Comparison of ENCODE assay signal across 17 mouse cellular contexts in the genomic region with DNA sequence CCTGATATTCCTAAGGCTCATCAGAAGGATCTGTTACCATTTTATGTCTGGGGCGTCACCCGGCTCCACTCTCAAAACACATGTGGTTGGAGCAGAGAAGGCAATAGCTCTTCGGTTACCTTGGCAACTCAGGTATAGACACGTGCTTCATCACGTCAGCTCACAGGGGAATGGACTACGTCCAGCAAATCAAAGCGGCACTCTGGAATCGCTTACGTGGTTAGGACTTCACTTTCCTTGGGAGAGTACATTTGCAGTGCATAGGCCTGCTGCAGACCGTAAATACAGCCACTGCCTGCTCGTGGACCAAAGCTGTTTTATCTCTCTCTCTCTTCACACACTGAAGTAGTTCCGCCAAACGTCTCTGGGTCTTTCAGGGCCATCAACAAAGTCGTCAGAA.
DNase-seq lines count a peak whose midpoint lies in the region; ATAC-seq and TF ChIP-seq lines count a peak whose summit lies in the region.
"Had no signal": no experiment of that assay in that cellular context is flagged by ENCODE, and none has a peak within 500 bp of the region (broad histone marks: within the 10 kb centered on the region; RNA-seq: fewer than 3 reads in every experiment).

No protein-coding gene starts in this region.

- no peak for DNase-seq in heart, embryonic 10.5 days (ENCODE audit: low spot score)
- DNase-seq in lung, adult 2 months = no peak
- DNase-seq in embryo, embryonic 11.5 days (ENCODE audit: low read depth, low spot score) = peak; percentile 35
- DNase-seq in urinary bladder, postnatal 36 days (ENCODE audit: low spot score in 2 of 2) = no peak
- DNase-seq: cerebellum, adult 8-10 months; heart, adult 18-20 months; kidney, adult 2 months; right cerebral cortex, postnatal 14 days; thymus, adult 2 months had no signal

- no peaks in the 10 kb centered on the region for H3K9me3 ChIP-seq in heart, embryonic 12.5 days (replicated peaks)
- no peaks in the 10 kb centered on the region for H3K9me3 ChIP-seq in heart, embryonic 10.5 days
- no peaks in the 10 kb centered on the region for H3K9me3 ChIP-seq in lung, embryonic 16.5 days (ENCODE audit: control insufficient read depth, low read length)
- H3K9me3 ChIP-seq in limb, embryonic 13.5 days = no peaks in the 10 kb centered on the region
- no peaks in the 10 kb centered on the region for H3K9me3 ChIP-seq in kidney, embryonic 16.5 days (ENCODE audit: low read length)
- H3K9me3 ChIP-seq: embryonic facial prominence, embryonic 12.5 days; forebrain, embryonic 10.5 days had no signal

- H3K27me3 ChIP-seq in heart, embryonic 12.5 days (replicated peaks) = peaks cover 19% of the 10 kb centered on the region
- H3K27me3 ChIP-seq in heart, embryonic 10.5 days (ENCODE audit: insufficient read depth, poor library complexity, severe bottlenecking) = peaks cover 28% of the 10 kb centered on the region
- no peaks in the 10 kb centered on the region for H3K27me3 ChIP-seq in lung, embryonic 16.5 days (ENCODE audit: control insufficient read depth, insufficient read depth, low read depth, low read length)
- H3K27me3 ChIP-seq in limb, embryonic 13.5 days = peaks cover 12% of the 10 kb centered on the region
- H3K27me3 ChIP-seq in kidney, embryonic 16.5 days (ENCODE audit: insufficient read depth, low read length) = peaks cover 2% of the 10 kb centered on the region; the same call in 1 of the 2 replicates
- H3K27me3 ChIP-seq: embryonic facial prominence, embryonic 12.5 days had no signal

- no peaks in the 10 kb centered on the region for H3K36me3 ChIP-seq in heart, embryonic 12.5 days
- H3K36me3 ChIP-seq in heart, embryonic 10.5 days = no peaks in the 10 kb centered on the region
- H3K36me3 ChIP-seq in lung, embryonic 16.5 days (ENCODE audit: control insufficient read depth, insufficient read depth, low read length) = no peaks in the 10 kb centered on the region
- H3K36me3 ChIP-seq in limb, embryonic 13.5 days = no peaks in the 10 kb centered on the region
- H3K36me3 ChIP-seq in kidney, embryonic 16.5 days (ENCODE audit: insufficient read depth, low read length) = no peaks in the 10 kb centered on the region
- H3K36me3 ChIP-seq: embryonic facial prominence, embryonic 12.5 days; forebrain, embryonic 10.5 days had no signal

- no peak overlapping the region for H3K4me3 ChIP-seq in heart, embryonic 12.5 days
- no peak overlapping the region for H3K4me3 ChIP-seq in heart, embryonic 10.5 days
- no peak overlapping the region for H3K4me3 ChIP-seq in lung, embryonic 16.5 days (ENCODE audit: low read length)
- H3K4me3 ChIP-seq in lung, adult 2 months (replicated peaks; ENCODE audit: extremely low read depth, low read depth, low read length) = no peak overlapping the region
- no peak overlapping the region for H3K4me3 ChIP-seq in limb, embryonic 13.5 days
- H3K4me3 ChIP-seq in kidney, embryonic 16.5 days (ENCODE audit: low read length) = no peak overlapping the region
- H3K4me3 ChIP-seq: embryonic facial prominence, embryonic 12.5 days; forebrain, embryonic 10.5 days; layer of hippocampus, adult 2 months had no signal

- no peak for TF ChIP-seq POLR2A in lung, adult 2 months (IDR thresholded peaks at IDR 0.05; ENCODE audit: borderline replicate concordance, extremely low read depth, low read depth, low read length)

- ATAC-seq in heart, embryonic 12.5 days (ENCODE audit: insufficient number of reproducible peaks, low FRiP score) = no peak
- peak; percentile 73 for ATAC-seq in lung, embryonic 16.5 days (ENCODE audit: low read depth)
- ATAC-seq in limb, embryonic 13.5 days (ENCODE audit: low FRiP score, low read depth) = peak; percentile 77; the same call in 1 of the 2 replicates
- ATAC-seq in kidney, embryonic 16.5 days (ENCODE audit: low FRiP score, low TSS enrichment) = no peak

- peaks cover 32% of the 10 kb centered on the region for H3K4me1 ChIP-seq in heart, embryonic 12.5 days (replicated peaks)
- H3K4me1 ChIP-seq in heart, embryonic 10.5 days = peaks cover 35% of the 10 kb centered on the region
- H3K4me1 ChIP-seq in lung, embryonic 16.5 days (replicated peaks; ENCODE audit: control insufficient read depth, insufficient read depth, low read length) = peaks cover 19% of the 10 kb centered on the region
- H3K4me1 ChIP-seq in lung, adult 2 months (ENCODE audit: control insufficient read depth, insufficient read depth, low read length) = no peaks in the 10 kb centered on the region
- H3K4me1 ChIP-seq in limb, embryonic 13.5 days = peaks cover 23% of the 10 kb centered on the region
- H3K4me1 ChIP-seq in kidney, embryonic 16.5 days (ENCODE audit: insufficient read depth, low read length) = peaks cover 11% of the 10 kb centered on the region; the same call in 1 of the 2 replicates

- no peak for TF ChIP-seq CTCF in lung, adult 2 months (IDR thresholded peaks at IDR 0.05; ENCODE audit: insufficient read depth, low read length)

- no peak overlapping the region for H3K9ac ChIP-seq in heart, embryonic 12.5 days
- H3K9ac ChIP-seq in lung, embryonic 16.5 days (ENCODE audit: low read length) = no peak overlapping the region
- no peak overlapping the region for H3K9ac ChIP-seq in limb, embryonic 13.5 days
- no peak overlapping the region for H3K9ac ChIP-seq in kidney, embryonic 16.5 days (replicated peaks; ENCODE audit: low read length)
- H3K9ac ChIP-seq: embryonic facial prominence, embryonic 12.5 days had no signal

- H3K4me2 ChIP-seq in heart, embryonic 12.5 days = peak overlapping the region; percentile 18
- H3K4me2 ChIP-seq in lung, embryonic 16.5 days (ENCODE audit: low read depth, low read length) = 0 out of 2 replicates have a peak overlapping the region, but pooled peaks have one; percentile 21
- H3K4me2 ChIP-seq in limb, embryonic 13.5 days (replicated peaks) = peak overlapping the region; percentile 31; the same call in 1 of the 2 replicates
- H3K4me2 ChIP-seq in kidney, embryonic 16.5 days (replicated peaks; ENCODE audit: low read depth, low read length) = no peak overlapping the region
- H3K4me2 ChIP-seq: embryonic facial prominence, embryonic 12.5 days; liver, embryonic 11.5 days had no signal

- WGBS in heart, embryonic 12.5 days = 28% methylated on average over 14 of the region's 14 CpGs
- WGBS in heart, embryonic 10.5 days = 31% methylated on average over 14 of the region's 14 CpGs
- WGBS in lung, embryonic 16.5 days = 29% methylated on average over 14 of the region's 14 CpGs
- WGBS in lung, adult 2 months = 53% methylated on average over 14 of the region's 14 CpGs
- 17% methylated on average over 14 of the region's 14 CpGs for WGBS in limb, embryonic 13.5 days
- 30% methylated on average over 14 of the region's 14 CpGs for WGBS in kidney, embryonic 16.5 days

- no peak overlapping the region for H3K27ac ChIP-seq in heart, embryonic 12.5 days (ENCODE audit: poor library complexity, severe bottlenecking)
- H3K27ac ChIP-seq in heart, embryonic 10.5 days = no peak overlapping the region
- no peak overlapping the region for H3K27ac ChIP-seq in lung, embryonic 16.5 days (ENCODE audit: low read length)
- peak overlapping the region; percentile 44; the same call in 1 of the 2 replicates for H3K27ac ChIP-seq in limb, embryonic 13.5 days
- no peak overlapping the region for H3K27ac ChIP-seq in kidney, embryonic 16.5 days (ENCODE audit: low read length)
- H3K27ac ChIP-seq: embryonic facial prominence, embryonic 12.5 days; forebrain, embryonic 10.5 days; layer of hippocampus, adult 2 months had no signal

Comparison
In these comparisons a context has a peak if more than half of its experiments do, and no peak if none do; other contexts are left out.
1. ATAC-seq: peak in lung, embryonic 16.5 days (single experiment) and limb, embryonic 13.5 days (single experiment); none in heart, embryonic 12.5 days (single experiment) and kidney, embryonic 16.5 days (single experiment).